In the genomic region with DNA sequence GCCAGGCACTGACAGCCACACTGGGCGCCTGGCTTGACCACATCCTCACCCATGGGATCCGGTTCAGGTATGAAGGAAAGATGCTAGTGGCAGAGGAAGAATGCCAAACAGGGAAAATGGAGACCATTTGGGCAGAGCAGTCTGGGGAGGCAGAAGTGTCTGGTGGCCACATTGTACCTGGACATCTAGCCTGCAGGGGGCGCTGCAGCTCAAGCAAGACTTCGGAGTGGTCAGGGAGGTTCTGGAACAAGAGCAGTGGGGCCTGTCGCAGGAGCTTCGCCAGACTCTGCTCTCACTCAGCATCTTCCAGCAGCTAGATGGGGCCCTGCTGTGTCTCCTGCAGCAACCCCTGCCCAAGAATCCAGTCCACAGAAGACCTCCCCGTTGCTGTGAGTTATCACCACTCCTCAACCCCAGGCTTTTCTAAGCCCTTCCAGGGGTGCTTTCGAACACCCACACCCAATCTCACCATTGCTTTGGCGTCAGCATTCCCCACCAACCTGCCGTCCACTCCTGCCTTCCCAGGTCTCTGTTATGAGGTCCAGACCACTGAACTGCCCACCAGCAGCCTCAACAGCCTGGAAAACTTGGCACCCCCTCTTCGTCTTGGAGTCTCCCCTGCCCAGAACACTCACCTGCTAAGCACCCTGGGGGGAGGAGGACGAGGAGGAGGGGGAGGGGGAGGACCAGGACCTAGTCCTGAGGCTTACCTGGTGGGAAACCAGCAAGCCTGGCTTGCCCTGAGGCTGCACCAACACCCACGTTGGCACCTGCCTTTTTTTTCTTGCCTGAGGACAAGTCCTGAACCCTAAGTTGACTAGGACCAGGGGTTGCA, we compare ENCODE assay signal across 8 mouse cellular contexts. TPM values are rescaled to one million over a fixed set of nuclear protein-coding genes. Genes with fewer than 3 reads are reported as not detected.
DNase-seq lines count a peak whose midpoint lies in the region; ATAC-seq and TF ChIP-seq lines count a peak whose summit lies in the region.

No protein-coding gene starts in this region.

- H3K4me1 ChIP-seq in heart, embryonic 10.5 days = peaks cover 29% of the 10 kb centered on the region
- H3K4me1 ChIP-seq in kidney, embryonic 14.5 days (ENCODE audit: control insufficient read depth, insufficient read depth, low read length) = peaks cover 16% of the 10 kb centered on the region
- H3K4me1 ChIP-seq in liver, postnatal 0 days (ENCODE audit: insufficient read depth) = peaks cover 27% of the 10 kb centered on the region
- H3K4me1 ChIP-seq in neural tube, embryonic 12.5 days = peaks cover 30% of the 10 kb centered on the region

- no peak for TF ChIP-seq EP300 in liver, postnatal 0 days (IDR thresholded peaks at IDR 0.05; ENCODE audit: low read depth)

- peak overlapping the region; percentile 79 for H3K4me2 ChIP-seq in kidney, embryonic 14.5 days (replicated peaks; ENCODE audit: low read depth, low read length)
- peak overlapping the region; percentile 80 for H3K4me2 ChIP-seq in liver, postnatal 0 days (ENCODE audit: low read depth, low read length)
- peak overlapping the region; percentile 87 for H3K4me2 ChIP-seq in neural tube, embryonic 12.5 days (replicated peaks)

- peak; percentile 50 for ATAC-seq in CD4-positive, CD25-positive, alpha-beta regulatory T cell, adult 4 months
- peak; percentile 28; the same call in 1 of the 2 replicates for ATAC-seq in kidney, embryonic 14.5 days (ENCODE audit: low FRiP score, low TSS enrichment)
- ATAC-seq in liver, postnatal 0 days = peak; percentile 46
- 0 out of 2 replicates have a peak, but pooled peaks have one; percentile 18 for ATAC-seq in neural tube, embryonic 12.5 days (ENCODE audit: low FRiP score, low read depth)

- TF ChIP-seq CTCF in liver, postnatal 0 days (IDR thresholded peaks at IDR 0.05; ENCODE audit: low read depth) = peak; percentile 98

- peak; percentile 79 to 80 for DNase-seq in adrenal gland, adult 18-20 months (ENCODE audit: low spot score in 2 of 2)
- peak; percentile 86 for DNase-seq in embryo, embryonic 11 days
- peak; percentile 93 for DNase-seq in heart, embryonic 10.5 days (ENCODE audit: low spot score)
- peak; percentile 91 for DNase-seq in liver, postnatal 0 days
- peak; percentile 87 for DNase-seq in thymus, postnatal 14 days

- H3K4me3 ChIP-seq in heart, embryonic 10.5 days = peak overlapping the region; percentile 97
- H3K4me3 ChIP-seq in kidney, embryonic 14.5 days (ENCODE audit: low read length) = peak overlapping the region; percentile 93
- H3K4me3 ChIP-seq in liver, postnatal 0 days (ENCODE audit: low read depth, low read length) = peak overlapping the region; percentile 77; the same call in 1 of the 2 replicates
- peak overlapping the region; percentile 85; the same call in 1 of the 2 replicates for H3K4me3 ChIP-seq in neural tube, embryonic 12.5 days

- 32% methylated on average over 13 of the region's 13 CpGs for WGBS in heart, embryonic 10.5 days
- WGBS in kidney, embryonic 14.5 days = 40% methylated on average over 13 of the region's 13 CpGs
- 40% methylated on average over 13 of the region's 13 CpGs for WGBS in liver, postnatal 0 days (ENCODE audit: insufficient replicate concordance)
- WGBS in neural tube, embryonic 12.5 days = 36% methylated on average over 13 of the region's 13 CpGs

- peaks cover 20% of the 10 kb centered on the region for H3K36me3 ChIP-seq in heart, embryonic 10.5 days
- H3K36me3 ChIP-seq in kidney, embryonic 14.5 days (ENCODE audit: control insufficient read depth, insufficient read depth, low read length) = peaks cover 8% of the 10 kb centered on the region; the same call in 1 of the 2 replicates
- H3K36me3 ChIP-seq in liver, postnatal 0 days (replicated peaks; ENCODE audit: insufficient read depth, low read length) = peaks cover 18% of the 10 kb centered on the region
- H3K36me3 ChIP-seq in neural tube, embryonic 12.5 days = peaks cover 7% of the 10 kb centered on the region; the same call in 1 of the 2 replicates

- H3K9ac ChIP-seq in kidney, embryonic 14.5 days (ENCODE audit: low read depth, low read length) = no peak overlapping the region; the same call in 1 of the 2 replicates
- peak overlapping the region; percentile 84 for H3K9ac ChIP-seq in liver, postnatal 0 days (replicated peaks)
- H3K9ac ChIP-seq in neural tube, embryonic 12.5 days = peak overlapping the region; percentile 90; the same call in 1 of the 2 replicates

- no peaks in the 10 kb centered on the region for H3K9me3 ChIP-seq in heart, embryonic 10.5 days
- no peaks in the 10 kb centered on the region for H3K9me3 ChIP-seq in kidney, embryonic 14.5 days (ENCODE audit: control insufficient read depth, low read length)
- H3K9me3 ChIP-seq in liver, postnatal 0 days (ENCODE audit: low read length) = no peaks in the 10 kb centered on the region
- no peaks in the 10 kb centered on the region for H3K9me3 ChIP-seq in neural tube, embryonic 12.5 days

- H3K27ac ChIP-seq in heart, embryonic 10.5 days = peak overlapping the region; percentile 98
- no peak overlapping the region; the same call in 1 of the 2 replicates for H3K27ac ChIP-seq in kidney, embryonic 14.5 days (ENCODE audit: low read depth, low read length)
- peak overlapping the region; percentile 79; the same call in 1 of the 2 replicates for H3K27ac ChIP-seq in liver, postnatal 0 days (ENCODE audit: low read depth)
- H3K27ac ChIP-seq in neural tube, embryonic 12.5 days = no peak overlapping the region

- H3K27me3 ChIP-seq in heart, embryonic 10.5 days (ENCODE audit: insufficient read depth, poor library complexity, severe bottlenecking) = peaks cover 9% of the 10 kb centered on the region; the same call in 1 of the 2 replicates
- H3K27me3 ChIP-seq in kidney, embryonic 14.5 days (ENCODE audit: control insufficient read depth, insufficient read depth, low read length) = no peaks in the 10 kb centered on the region
- no peaks in the 10 kb centered on the region for H3K27me3 ChIP-seq in liver, postnatal 0 days (ENCODE audit: insufficient read depth, low read length)
- H3K27me3 ChIP-seq in neural tube, embryonic 12.5 days (replicated peaks) = peaks cover 3% of the 10 kb centered on the region; the same call in 1 of the 2 replicates

RNA-seq across cellular contexts. Expression of a gene that starts 1.1 kb away (rescaled TPM):
- 10 to 100 TPM; 57.0 to 61.5 TPM for polyA plus RNA-seq in CD4-positive, CD25-positive, alpha-beta regulatory T cell, adult 4 months (2017; shearing (Covaris generic))
- total RNA-seq in adrenal gland, adult 18-20 months (2021) = 100 to 1,000 TPM in 1 of 2 experiments, 10 to 100 TPM in 1; 99.5 to 107 TPM
- 157 and 167 TPM in 2 replicates for polyA plus RNA-seq in heart, embryonic 10.5 days (2016; fragmentation: Nextera tagmentation; extraction: Ambion mirVana)
- 139 and 169 TPM in 2 replicates for polyA plus RNA-seq in kidney, embryonic 14.5 days (2014; fragmentation: Nextera tagmentation; extraction: Ambion mirVana)
- 88.3 and 90.2 TPM in 2 replicates for polyA plus RNA-seq in liver, postnatal 0 days (2015; fragmentation: Nextera tagmentation; extraction: Ambion mirVana)
- polyA plus RNA-seq in neural tube, embryonic 12.5 days (2016; fragmentation: Nextera tagmentation; extraction: Ambion mirVana) = 124 and 128 TPM in 2 replicates

RNA-seq across cellular contexts. Expression of a gene that starts 6.4 kb away (rescaled TPM):
- polyA plus RNA-seq in CD4-positive, CD25-positive, alpha-beta regulatory T cell, adult 4 months (2017; shearing (Covaris generic)) = under 1 TPM; 0.67 to 0.68 TPM
- total RNA-seq in adrenal gland, adult 18-20 months (2021) = 1 to 10 TPM; 4.0 to 5.1 TPM
- polyA plus RNA-seq in heart, embryonic 10.5 days (2016; fragmentation: Nextera tagmentation; extraction: Ambion mirVana) = 1.4 and 2.0 TPM in 2 replicates
- 2.4 and 3.5 TPM in 2 replicates for polyA plus RNA-seq in kidney, embryonic 14.5 days (2014; fragmentation: Nextera tagmentation; extraction: Ambion mirVana)
- 0.85 and 0.92 TPM in 2 replicates for polyA plus RNA-seq in liver, postnatal 0 days (2015; fragmentation: Nextera tagmentation; extraction: Ambion mirVana)
- 4.8 and 5.1 TPM in 2 replicates for polyA plus RNA-seq in neural tube, embryonic 12.5 days (2016; fragmentation: Nextera tagmentation; extraction: Ambion mirVana)

RNA-seq across cellular contexts. Expression of a gene that starts 6.4 kb away (rescaled TPM):
- polyA plus RNA-seq in CD4-positive, CD25-positive, alpha-beta regulatory T cell, adult 4 months (2017; shearing (Covaris generic)) = 1 to 10 TPM in 1 of 2 experiments, under 1 TPM in 1; 0.82 to 2.2 TPM
- total RNA-seq in adrenal gland, adult 18-20 months (2021) = 1 to 10 TPM; 4.4 to 5.8 TPM
- polyA plus RNA-seq in heart, embryonic 10.5 days (2016; fragmentation: Nextera tagmentation; extraction: Ambion mirVana) = 1.8 and 2.4 TPM in 2 replicates
- polyA plus RNA-seq in kidney, embryonic 14.5 days (2014; fragmentation: Nextera tagmentation; extraction: Ambion mirVana) = 1.6 and 2.4 TPM in 2 replicates
- polyA plus RNA-seq in liver, postnatal 0 days (2015; fragmentation: Nextera tagmentation; extraction: Ambion mirVana) = 0.54 and 0.71 TPM in 2 replicates
- polyA plus RNA-seq in neural tube, embryonic 12.5 days (2016; fragmentation: Nextera tagmentation; extraction: Ambion mirVana) = 2.7 and 4.3 TPM in 2 replicates

RNA-seq across cellular contexts. Expression of a gene that starts 7.5 kb away (rescaled TPM):
- 10 to 100 TPM in 1 of 2 experiments, 1 to 10 TPM in 1; 6.5 to 16.0 TPM for polyA plus RNA-seq in CD4-positive, CD25-positive, alpha-beta regulatory T cell, adult 4 months (2017; shearing (Covaris generic))
- total RNA-seq in adrenal gland, adult 18-20 months (2021) = 10 to 100 TPM; 38.2 to 57.2 TPM
- polyA plus RNA-seq in heart, embryonic 10.5 days (2016; fragmentation: Nextera tagmentation; extraction: Ambion mirVana) = 24.5 and 42.5 TPM in 2 replicates
- polyA plus RNA-seq in kidney, embryonic 14.5 days (2014; fragmentation: Nextera tagmentation; extraction: Ambion mirVana) = 37.8 and 57.4 TPM in 2 replicates
- 21.4 and 21.5 TPM in 2 replicates for polyA plus RNA-seq in liver, postnatal 0 days (2015; fragmentation: Nextera tagmentation; extraction: Ambion mirVana)
- polyA plus RNA-seq in neural tube, embryonic 12.5 days (2016; fragmentation: Nextera tagmentation; extraction: Ambion mirVana) = 39.4 and 39.5 TPM in 2 replicates

RNA-seq across cellular contexts. Expression of a gene that starts 13.6 kb away (rescaled TPM):
- 10 to 100 TPM; 20.4 to 23.6 TPM for polyA plus RNA-seq in CD4-positive, CD25-positive, alpha-beta regulatory T cell, adult 4 months (2017; shearing (Covaris generic))
- total RNA-seq in adrenal gland, adult 18-20 months (2021) = 10 to 100 TPM; 84.3 to 89.0 TPM
- 101 and 113 TPM in 2 replicates for polyA plus RNA-seq in heart, embryonic 10.5 days (2016; fragmentation: Nextera tagmentation; extraction: Ambion mirVana)
- 123 and 125 TPM in 2 replicates for polyA plus RNA-seq in kidney, embryonic 14.5 days (2014; fragmentation: Nextera tagmentation; extraction: Ambion mirVana)
- 21.0 and 22.0 TPM in 2 replicates for polyA plus RNA-seq in liver, postnatal 0 days (2015; fragmentation: Nextera tagmentation; extraction: Ambion mirVana)
- polyA plus RNA-seq in neural tube, embryonic 12.5 days (2016; fragmentation: Nextera tagmentation; extraction: Ambion mirVana) = 233 and 254 TPM in 2 replicates

Comparison
In these comparisons a context has a peak if more than half of its experiments do, and no peak if none do; other contexts are left out.
1. H3K27ac ChIP-seq: peak in heart, embryonic 10.5 days (single experiment) and liver, postnatal 0 days (single experiment); none in kidney, embryonic 14.5 days (single experiment) and neural tube, embryonic 12.5 days (single experiment).
2. Peak in every context shown above with its lines, with median percentiles within 50 percentile points of each other: ATAC-seq, DNase-seq, H3K4me3 ChIP-seq and H3K4me2 ChIP-seq.